Mouse (Mus musculus): ENCODE results near the gene Gm17409. TPM values are rescaled to one million over a fixed set of nuclear protein-coding genes. Genes with fewer than 3 reads are reported as not detected.

Gene Gm17409
- polyA plus RNA-seq, 1 experiment = not detected

- Histone ChIP-seq H3K4me1 (ENCODE audit: control insufficient read depth, insufficient read depth, low read length) (peaks cover 10% of the 10 kb centered on the region), H3K27ac (ENCODE audit: insufficient read depth, low read length) (no peak overlapping the region), H3K4me3 (ENCODE audit: insufficient read depth, low read length) (no peak overlapping the region)
- TF ChIP-seq CTCF (IDR thresholded peaks at IDR 0.05; ENCODE audit: extremely low read depth, insufficient read depth, low read length) (no peak), POLR2A (IDR thresholded peaks at IDR 0.05; ENCODE audit: extremely low read depth, insufficient read depth, low read length) (no peak)
Observed at GRCm38 (mm10) chr2:58480764-58481163, 10.8 kb downstream of the Gm17409 start.

GRCm38 (mm10) chr2:58481450-58482100 is 11.7 kb downstream of the Gm17409 start:
- H3K4me1 ChIP-seq (ENCODE audit: control insufficient read depth, insufficient read depth, low read length) = peaks cover 10% of the 10 kb centered on the region
- no peak overlapping the region for H3K4me3 ChIP-seq (ENCODE audit: insufficient read depth, low read length)
- TF ChIP-seq POLR2A (IDR thresholded peaks at IDR 0.05; ENCODE audit: extremely low read depth, insufficient read depth, low read length) = no peak
- no peak for TF ChIP-seq CTCF (IDR thresholded peaks at IDR 0.05; ENCODE audit: extremely low read depth, insufficient read depth, low read length)
- H3K27ac ChIP-seq (ENCODE audit: insufficient read depth, low read length) = no peak overlapping the region

GRCm38 (mm10) chr2:58484284-58484965 is 14.5 kb downstream of the Gm17409 start:
- no peak overlapping the region for H3K27ac ChIP-seq (ENCODE audit: insufficient read depth, low read length)
- H3K4me3 ChIP-seq (ENCODE audit: insufficient read depth, low read length) = no peak overlapping the region

GRCm38 (mm10) chr2:58485152-58485551 is 15.2 kb downstream of the Gm17409 start:
- no peak overlapping the region for H3K4me3 ChIP-seq (ENCODE audit: insufficient read depth, low read length)
- H3K4me1 ChIP-seq (ENCODE audit: control insufficient read depth, insufficient read depth, low read length) = peaks cover 12% of the 10 kb centered on the region
- TF ChIP-seq CTCF (IDR thresholded peaks at IDR 0.05; ENCODE audit: extremely low read depth, insufficient read depth, low read length) (no peak), POLR2A (IDR thresholded peaks at IDR 0.05; ENCODE audit: extremely low read depth, insufficient read depth, low read length) (no peak)
- H3K27ac ChIP-seq (ENCODE audit: insufficient read depth, low read length) = no peak overlapping the region

More at GRCm38 (mm10) chr2:58484284-58484965, 14.5 kb downstream of the Gm17409 start:
- TF ChIP-seq POLR2A (IDR thresholded peaks at IDR 0.05; ENCODE audit: extremely low read depth, insufficient read depth, low read length) = no peak
- no peak for TF ChIP-seq CTCF (IDR thresholded peaks at IDR 0.05; ENCODE audit: extremely low read depth, insufficient read depth, low read length)
- peaks cover 12% of the 10 kb centered on the region for H3K4me1 ChIP-seq (ENCODE audit: control insufficient read depth, insufficient read depth, low read length)

- H3K4me3 ChIP-seq (ENCODE audit: insufficient read depth, low read length) = no peak overlapping the region
- TF ChIP-seq POLR2A (IDR thresholded peaks at IDR 0.05; ENCODE audit: extremely low read depth, insufficient read depth, low read length) = no peak
- H3K4me1 ChIP-seq (ENCODE audit: control insufficient read depth, insufficient read depth, low read length) = peaks cover 12% of the 10 kb centered on the region
- no peak overlapping the region for H3K27ac ChIP-seq (ENCODE audit: insufficient read depth, low read length)
Observed at GRCm38 (mm10) chr2:58485683-58486082, 15.8 kb downstream of the Gm17409 start.

GRCm38 (mm10) chr2:58486441-58487278 is 16.7 kb downstream of the Gm17409 start:
- H3K4me3 ChIP-seq (ENCODE audit: insufficient read depth, low read length) = no peak overlapping the region
- TF ChIP-seq POLR2A (IDR thresholded peaks at IDR 0.05; ENCODE audit: extremely low read depth, insufficient read depth, low read length) (no peak), CTCF (IDR thresholded peaks at IDR 0.05; ENCODE audit: extremely low read depth, insufficient read depth, low read length) (no peak)
- peaks cover 10% of the 10 kb centered on the region for H3K4me1 ChIP-seq (ENCODE audit: control insufficient read depth, insufficient read depth, low read length)
- no peak overlapping the region for H3K27ac ChIP-seq (ENCODE audit: insufficient read depth, low read length)

GRCm38 (mm10) chr2:58487279-58487560 is 17.3 kb downstream of the Gm17409 start:
- TF ChIP-seq CTCF (IDR thresholded peaks at IDR 0.05; ENCODE audit: extremely low read depth, insufficient read depth, low read length) (no peak), POLR2A (IDR thresholded peaks at IDR 0.05; ENCODE audit: extremely low read depth, insufficient read depth, low read length) (no peak)
- no peak overlapping the region for H3K27ac ChIP-seq (ENCODE audit: insufficient read depth, low read length)

GRCm38 (mm10) chr2:58488404-58488803 is 18.5 kb downstream of the Gm17409 start:
- Histone ChIP-seq H3K27ac (ENCODE audit: insufficient read depth, low read length) (no peak overlapping the region), H3K4me3 (ENCODE audit: insufficient read depth, low read length) (no peak overlapping the region), H3K4me1 (ENCODE audit: control insufficient read depth, insufficient read depth, low read length) (peaks cover 10% of the 10 kb centered on the region)
- no peak for TF ChIP-seq POLR2A (IDR thresholded peaks at IDR 0.05; ENCODE audit: extremely low read depth, insufficient read depth, low read length)
- no peak for TF ChIP-seq CTCF (IDR thresholded peaks at IDR 0.05; ENCODE audit: extremely low read depth, insufficient read depth, low read length)

More at GRCm38 (mm10) chr2:58487279-58487560, 17.3 kb downstream of the Gm17409 start:
- H3K4me1 ChIP-seq (ENCODE audit: control insufficient read depth, insufficient read depth, low read length) = peaks cover 10% of the 10 kb centered on the region
- no peak overlapping the region for H3K4me3 ChIP-seq (ENCODE audit: insufficient read depth, low read length)

GRCm38 (mm10) chr2:58489275-58489674 is 19.4 kb downstream of the Gm17409 start:
- peaks cover 7% of the 10 kb centered on the region for H3K4me1 ChIP-seq (ENCODE audit: control insufficient read depth, insufficient read depth, low read length)
- no peak overlapping the region for H3K4me3 ChIP-seq (ENCODE audit: insufficient read depth, low read length)
- H3K27ac ChIP-seq (ENCODE audit: insufficient read depth, low read length) = no peak overlapping the region
- no peak for TF ChIP-seq CTCF (IDR thresholded peaks at IDR 0.05; ENCODE audit: extremely low read depth, insufficient read depth, low read length)
- no peak for TF ChIP-seq POLR2A (IDR thresholded peaks at IDR 0.05; ENCODE audit: extremely low read depth, insufficient read depth, low read length)

All from cortical plate, adult 2 months (tissue).